Mouse (Mus musculus) cortical plate, adult 2 months (tissue): Measurements from ENCODE around the gene Fbxo47.

Experiments used
- CTCF ChIP-seq: fragments of 200-500 bp; IDR thresholded peaks from 2 replicates; pipeline ENCODE4 v1.5.1; 2011; ENCODE audit warnings: mild to moderate bottlenecking, control low read depth, low read length; ENCODE audit not compliant: insufficient read depth; ENCODE audit errors: extremely low read depth
- POLR2A ChIP-seq: fragments of 200-500 bp; IDR thresholded peaks from 2 replicates; pipeline ENCODE4 v1.6.1; 2011; ENCODE audit warnings: mild to moderate bottlenecking, low read length, control low read depth; ENCODE audit not compliant: insufficient read depth; ENCODE audit errors: extremely low read depth

DNA sequence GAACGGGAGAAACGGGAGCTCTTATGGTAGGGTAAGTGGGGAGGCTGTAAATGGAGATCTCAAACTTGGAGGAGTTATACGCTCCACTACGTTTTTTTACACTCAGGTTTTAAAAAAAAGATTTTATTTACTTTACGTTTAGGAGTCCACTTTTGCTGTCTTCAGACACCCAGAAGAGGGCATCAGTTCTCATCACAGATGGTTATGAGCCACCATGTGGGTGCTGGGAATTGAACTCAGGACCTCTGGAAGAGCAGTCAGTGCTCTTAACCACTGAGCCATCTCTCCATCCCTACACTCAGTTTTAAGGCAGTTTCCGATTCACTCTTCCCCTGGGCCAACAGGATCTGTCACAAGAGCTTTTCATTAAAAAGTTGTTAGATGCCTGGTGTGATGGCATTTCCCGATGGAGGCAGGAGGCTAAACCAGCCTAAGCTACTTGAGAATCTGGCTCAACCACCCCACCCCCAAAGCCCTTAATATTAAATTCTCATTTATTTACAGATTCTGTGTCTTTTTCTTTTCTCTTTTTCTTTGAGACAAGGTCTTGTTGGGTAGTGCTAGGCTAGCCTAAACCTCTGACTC lies 739 bp upstream of the Fbxo47 start:
- TF ChIP-seq CTCF (no peak), POLR2A (no peak)
